Mouse (Mus musculus) ovary, postnatal 14 days (tissue): ENCODE measurements around the gene Prkce.

Experiments used
- DNase-seq: peaks from one replicate; pipeline ENCODE4 v3.0.0; 2022; ENCODE audit warnings: low spot score

The Prkce gene

GRCm38 (mm10) chr17:86261067-86261466 lies 93.5 kb downstream of the Prkce start:
- DNase-seq = no peak

- no peak for DNase-seq
Measured at GRCm38 (mm10) chr17:86263985-86264649, 96.5 kb downstream of the Prkce start.

- no peak for DNase-seq
Measured at GRCm38 (mm10) chr17:86266051-86266450, 98.5 kb downstream of the Prkce start.

DNA sequence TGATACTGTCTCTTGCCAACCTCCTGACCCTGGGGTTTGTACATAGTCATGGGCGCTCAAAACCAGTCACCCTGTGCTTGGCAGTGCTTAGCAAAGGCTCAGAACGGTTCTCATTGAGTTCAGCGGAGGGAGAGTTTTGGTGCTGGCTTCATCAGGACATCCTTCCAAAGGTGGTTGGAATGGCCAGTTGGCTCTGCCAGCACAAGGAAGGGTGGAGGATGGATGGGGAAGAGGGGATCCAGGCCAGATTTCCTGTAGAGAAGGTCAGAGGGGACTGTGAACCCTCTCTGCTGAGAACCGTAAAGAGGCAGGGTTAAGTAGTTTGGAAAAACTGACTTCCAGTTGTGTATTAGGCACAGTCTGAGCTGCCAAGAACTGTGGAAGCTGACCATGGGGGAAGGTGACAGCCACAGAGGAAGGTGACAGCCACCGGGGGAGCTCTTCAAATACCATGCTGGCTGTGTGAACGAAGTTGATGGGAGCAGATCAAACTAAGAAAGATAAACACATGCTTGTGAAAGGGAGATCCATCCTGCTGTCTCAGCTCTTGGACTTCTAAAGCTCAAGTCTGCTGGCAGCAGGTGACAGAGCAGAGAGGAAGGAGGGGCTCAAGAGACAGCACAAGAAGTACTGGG lies 99.7 kb downstream of the Prkce start:
- DNase-seq = no peak

- DNase-seq = no peak
Measured at GRCm38 (mm10) chr17:86269639-86270038, 102.1 kb downstream of the Prkce start.

- no peak for DNase-seq
Measured at GRCm38 (mm10) chr17:86270523-86270922, 102.9 kb downstream of the Prkce start.

DNA sequence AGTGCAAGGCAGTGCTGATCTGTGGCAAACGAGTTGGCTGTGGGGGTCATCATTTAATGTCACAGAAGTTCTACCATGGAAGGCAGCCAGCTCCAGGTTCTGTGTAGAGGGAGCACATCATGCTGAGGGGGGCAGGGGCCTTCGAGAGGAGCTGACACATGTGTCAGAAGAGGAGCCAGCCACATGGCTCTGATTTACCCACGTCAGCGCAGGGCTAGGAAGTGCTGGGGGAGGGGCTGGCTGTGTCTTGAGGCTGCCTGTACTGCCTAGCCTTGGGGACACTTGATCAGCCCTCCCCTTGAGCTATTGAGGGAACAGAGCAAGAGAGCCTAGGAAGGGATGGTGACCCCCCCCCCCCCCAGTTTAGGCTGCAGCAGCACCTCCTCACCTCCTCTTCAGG lies 103.7 kb downstream of the Prkce start:
- DNase-seq = no peak

DNA sequence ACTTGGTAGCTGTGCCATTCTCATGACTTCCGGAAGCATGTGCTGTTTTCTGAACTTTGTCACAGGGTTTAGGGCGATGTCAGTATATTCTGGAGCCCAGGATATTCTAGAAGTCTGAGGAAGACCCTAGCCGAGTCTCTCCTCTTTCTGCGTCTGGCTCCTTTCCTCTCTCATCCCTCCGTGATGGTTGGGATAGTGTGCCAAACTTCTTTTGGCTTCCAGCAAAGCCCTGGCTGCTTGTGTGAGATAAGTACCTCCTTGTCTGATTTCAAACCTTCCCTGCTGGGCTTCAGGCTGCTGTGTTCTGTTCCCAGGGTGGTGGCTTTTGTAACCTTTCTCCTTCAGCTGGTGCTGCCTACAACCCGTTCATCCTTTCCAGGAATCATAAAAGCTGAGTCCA lies 105.4 kb downstream of the Prkce start:
- no peak for DNase-seq

DNA sequence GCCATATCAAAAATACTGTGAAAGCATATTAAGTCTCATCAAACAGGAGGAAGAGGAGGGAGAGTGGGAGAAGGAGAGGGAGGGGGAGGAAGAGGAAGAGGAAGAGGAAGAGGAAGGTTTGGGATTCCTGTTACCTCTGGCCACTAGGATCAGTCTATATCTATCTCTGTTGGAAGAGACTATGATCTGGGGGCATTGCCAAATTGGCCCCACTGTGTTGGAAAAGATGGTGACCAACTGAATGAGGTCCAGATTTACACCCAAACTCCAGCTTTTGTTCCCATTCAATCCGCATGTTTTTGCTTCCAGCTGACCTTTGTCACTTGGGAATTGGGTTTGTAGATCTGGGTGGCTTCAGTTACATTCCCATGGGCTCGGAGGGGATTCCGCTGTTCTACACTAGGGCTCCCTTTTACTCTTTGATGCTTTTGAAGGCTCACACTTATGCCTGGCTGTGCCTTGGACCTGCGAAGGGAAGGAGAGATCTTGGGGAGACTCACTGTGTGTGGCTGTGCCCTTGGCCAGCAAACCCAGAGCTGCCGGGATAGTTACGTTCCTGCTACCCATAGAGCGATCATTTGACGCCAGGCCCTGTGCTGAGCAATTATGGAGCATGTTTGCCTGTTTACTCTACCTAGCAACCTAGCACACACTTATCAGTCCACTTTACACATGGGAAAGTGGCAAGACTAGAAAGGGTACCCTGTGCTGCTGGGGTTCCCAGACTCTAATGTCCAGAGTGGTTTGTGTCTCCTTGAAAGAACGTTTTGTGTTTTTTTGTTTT lies 106.2 kb downstream of the Prkce start:
- no peak for DNase-seq

DNA sequence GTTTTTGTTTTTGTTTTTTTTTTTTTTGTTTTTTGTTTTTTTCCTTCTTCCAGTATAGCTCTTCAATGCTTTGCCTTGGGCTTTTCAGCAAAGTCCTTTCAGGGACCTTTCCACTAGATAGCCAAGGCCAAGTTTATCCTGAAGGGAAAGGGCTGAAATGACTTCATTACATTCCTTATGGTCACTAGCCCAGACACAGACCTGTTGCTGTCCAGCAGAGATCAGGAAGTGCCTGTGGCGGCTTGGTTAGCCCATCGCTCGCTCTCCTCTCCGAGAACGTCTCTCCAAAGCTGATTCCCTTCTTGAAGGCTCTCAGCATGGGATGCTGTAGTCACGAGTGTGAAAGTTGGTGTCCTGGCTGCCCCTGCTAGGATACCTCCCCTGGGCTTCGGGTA lies 106.8 kb downstream of the Prkce start:
- no peak for DNase-seq

DNA sequence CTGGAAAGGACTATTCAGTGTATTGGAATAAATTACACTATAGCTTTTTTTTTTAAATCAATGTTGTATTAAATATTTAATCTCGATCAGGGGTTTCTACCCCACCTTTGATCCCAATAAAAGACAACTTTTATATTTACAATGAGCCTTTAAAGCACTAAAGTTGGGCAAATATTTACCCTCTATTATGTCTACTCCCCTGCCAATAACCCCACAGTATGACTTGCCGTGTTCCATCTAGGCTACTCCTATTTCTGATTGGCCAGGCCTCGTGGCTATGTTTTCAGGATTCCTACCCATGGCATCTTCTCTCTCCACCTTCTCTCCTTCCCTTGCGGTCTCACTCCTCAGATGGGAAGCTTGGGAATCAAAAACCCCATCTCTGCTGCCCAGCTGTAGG lies 108.8 kb downstream of the Prkce start:
- DNase-seq = no peak

GRCm38 (mm10) chr17:86277032-86277798 lies 109.6 kb downstream of the Prkce start:
- DNase-seq = no peak

DNA sequence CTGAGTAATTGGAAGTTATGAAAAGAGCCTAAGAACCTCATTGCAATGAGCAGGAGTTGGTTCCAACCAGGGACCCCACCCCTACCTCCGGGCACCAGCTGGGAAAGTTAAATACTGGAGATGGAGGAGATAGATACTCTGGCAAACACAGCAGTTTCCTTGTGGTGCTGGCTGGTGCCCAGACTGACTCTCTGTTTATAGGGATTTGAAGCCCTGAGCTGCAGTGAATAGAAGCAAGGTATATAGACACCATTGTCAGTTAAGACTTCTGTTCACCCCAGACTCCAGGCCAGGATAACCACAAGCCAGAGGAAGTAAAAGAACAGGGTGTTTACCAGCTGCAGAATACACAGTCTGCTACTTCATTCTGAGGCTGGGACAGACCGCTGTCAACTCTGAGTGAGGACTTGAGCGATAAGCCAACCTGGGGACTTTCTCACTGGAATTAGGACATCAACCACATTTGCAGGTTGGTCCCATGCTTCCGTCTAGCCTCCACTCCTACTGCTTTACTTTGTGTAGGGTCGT lies 110.5 kb downstream of the Prkce start:
- no peak for DNase-seq

DNA sequence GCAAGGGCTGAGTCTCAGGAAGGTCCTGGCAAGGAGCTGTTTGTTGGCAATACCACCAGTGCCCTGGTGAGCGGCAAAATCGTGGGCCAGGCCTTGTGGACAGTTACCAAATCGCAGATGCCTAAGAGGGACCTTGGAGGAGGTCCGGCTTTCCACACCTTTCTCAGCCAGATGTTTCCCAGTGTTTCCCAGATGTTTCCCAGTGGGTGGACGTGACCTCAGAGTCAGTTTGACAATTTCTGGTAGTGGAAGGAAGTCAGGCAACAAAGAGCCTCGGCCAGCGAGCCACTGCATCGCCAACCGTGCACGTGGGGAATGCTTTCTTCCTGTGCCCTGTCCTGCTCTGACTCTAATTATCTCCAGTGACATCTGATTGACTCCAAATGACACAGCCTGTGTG lies 112.2 kb downstream of the Prkce start:
- no peak for DNase-seq

DNA sequence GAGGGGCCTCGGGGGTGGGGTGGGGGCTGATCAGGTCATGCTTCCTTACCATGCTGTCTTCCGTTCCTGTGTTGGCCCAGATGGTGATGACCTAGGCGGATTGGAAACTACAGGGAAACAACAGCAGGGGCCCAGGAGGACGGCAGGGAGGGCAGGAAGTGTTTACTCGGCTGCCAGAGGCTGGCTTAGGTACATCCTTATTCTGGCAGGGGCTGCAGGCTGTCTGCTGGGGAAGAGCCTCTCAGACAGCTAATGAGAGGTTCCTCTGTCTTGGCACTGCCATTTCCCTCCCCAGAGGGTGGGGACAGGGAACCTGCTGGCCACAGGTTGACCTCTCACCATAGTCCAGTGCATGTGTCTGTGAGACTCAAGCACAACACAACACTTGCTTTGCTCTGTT lies 116.2 kb downstream of the Prkce start:
- no peak for DNase-seq

DNA sequence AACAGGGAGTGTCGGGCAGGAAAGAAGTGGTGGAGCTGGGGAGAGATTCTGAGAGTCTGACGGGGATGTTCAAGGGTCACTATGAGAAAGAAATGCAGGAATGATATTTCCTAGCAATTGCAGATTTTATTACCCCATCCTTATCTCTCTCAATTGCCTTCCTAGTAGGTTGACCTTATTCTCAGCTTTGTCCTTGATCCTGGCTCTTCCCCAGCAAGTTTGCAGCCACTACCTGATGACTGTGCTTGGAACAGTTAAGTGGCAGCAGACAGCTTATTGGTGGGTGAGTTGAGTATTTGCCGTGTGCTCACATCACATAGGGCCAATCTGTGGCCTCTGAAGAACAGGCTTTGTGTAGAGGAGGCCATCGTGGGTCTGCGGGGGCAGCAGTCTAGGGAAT lies 117.5 kb downstream of the Prkce start:
- no peak for DNase-seq

- DNase-seq = peak; percentile 27
Measured at GRCm38 (mm10) chr17:86286747-86287271, 119.2 kb downstream of the Prkce start.

- no peak for DNase-seq
Measured at GRCm38 (mm10) chr17:86292711-86293110, 125.1 kb downstream of the Prkce start.

DNA sequence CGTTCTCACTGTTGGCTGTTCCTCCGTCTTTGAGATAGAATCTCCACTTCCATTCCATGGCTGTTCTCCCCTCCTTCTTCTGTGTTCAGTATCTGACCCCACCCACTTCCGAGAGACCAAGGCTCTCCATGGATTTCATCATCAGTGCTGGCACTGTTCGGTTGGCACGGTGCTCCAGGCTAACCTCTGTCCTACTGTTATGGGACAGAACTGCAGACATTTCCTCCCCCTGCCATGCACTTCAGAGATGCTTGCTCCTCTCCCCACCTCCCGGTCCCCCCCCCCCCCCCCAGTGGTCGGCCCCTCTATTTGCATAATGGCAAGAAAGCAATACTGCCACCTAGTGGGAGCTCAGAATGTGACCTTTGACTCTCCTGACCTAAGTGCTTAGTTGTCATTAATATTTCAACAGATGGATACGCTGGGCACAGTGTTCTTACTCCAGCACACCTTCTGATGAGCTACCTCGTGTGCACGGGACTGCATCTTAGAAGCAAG lies 125.7 kb downstream of the Prkce start:
- DNase-seq = peak; percentile 55

GRCm38 (mm10) chr17:86299576-86299975 lies 132.0 kb downstream of the Prkce start:
- no peak for DNase-seq

- no peak for DNase-seq
Measured at GRCm38 (mm10) chr17:86300774-86301595, 133.4 kb downstream of the Prkce start.
